Mouse (Mus musculus): Measurements from ENCODE around the gene Cbfa2t2. TPM values are rescaled to one million over a fixed set of nuclear protein-coding genes. Genes with fewer than 3 reads are reported as not detected.
A peak's percentile ranks its signal among the peaks of the same experiment; 100 is the strongest.

Cbfa2t2 gene
- polyA plus RNA-seq, 1 experiment, result 32.9 TPM

- Histone ChIP-seq H3K4me3 (ENCODE audit: insufficient read depth, low read length) (no peak overlapping the region), H3K27ac (ENCODE audit: insufficient read depth, low read length) (no peak overlapping the region), H3K4me1 (ENCODE audit: control insufficient read depth, insufficient read depth, low read length) (peaks cover 3% of the 10 kb centered on the region)
- TF ChIP-seq CTCF (IDR thresholded peaks at IDR 0.05; ENCODE audit: extremely low read depth, insufficient read depth, low read length), result no peak
Observed at GRCm38 (mm10) chr2:154551927-154552326, 115.6 kb downstream of the Cbfa2t2 start.

- H3K27ac ChIP-seq (ENCODE audit: insufficient read depth, low read length), result no peak overlapping the region
- TF ChIP-seq POLR2A (IDR thresholded peaks at IDR 0.05; ENCODE audit: extremely low read depth, insufficient read depth, low read length) (no peak), CTCF (IDR thresholded peaks at IDR 0.05; ENCODE audit: extremely low read depth, insufficient read depth, low read length) (peak; percentile 44)
- H3K4me3 ChIP-seq (ENCODE audit: insufficient read depth, low read length), result no peak overlapping the region
- peaks cover 3% of the 10 kb centered on the region for H3K4me1 ChIP-seq (ENCODE audit: control insufficient read depth, insufficient read depth, low read length)
Observed at GRCm38 (mm10) chr2:154552424-154552907, 116.2 kb downstream of the Cbfa2t2 start.

- H3K4me1 ChIP-seq (ENCODE audit: control insufficient read depth, insufficient read depth, low read length), result peaks cover 3% of the 10 kb centered on the region
- H3K4me3 ChIP-seq (ENCODE audit: insufficient read depth, low read length), result no peak overlapping the region
- peak overlapping the region; percentile 19; the same call in 1 of the 2 replicates for H3K27ac ChIP-seq (ENCODE audit: insufficient read depth, low read length)
- TF ChIP-seq POLR2A (IDR thresholded peaks at IDR 0.05; ENCODE audit: extremely low read depth, insufficient read depth, low read length) (no peak), CTCF (IDR thresholded peaks at IDR 0.05; ENCODE audit: extremely low read depth, insufficient read depth, low read length) (no peak)
Observed at GRCm38 (mm10) chr2:154555235-154555634, 119.0 kb downstream of the Cbfa2t2 start.

- TF ChIP-seq CTCF (IDR thresholded peaks at IDR 0.05; ENCODE audit: extremely low read depth, insufficient read depth, low read length), result no peak
- no peak for TF ChIP-seq POLR2A (IDR thresholded peaks at IDR 0.05; ENCODE audit: extremely low read depth, insufficient read depth, low read length)
- Histone ChIP-seq H3K4me3 (ENCODE audit: insufficient read depth, low read length) (peak overlapping the region; percentile 93), H3K4me1 (ENCODE audit: control insufficient read depth, insufficient read depth, low read length) (peaks cover 3% of the 10 kb centered on the region), H3K27ac (ENCODE audit: insufficient read depth, low read length) (peak overlapping the region; percentile 74; the same call in 1 of the 2 replicates)
Observed at GRCm38 (mm10) chr2:154557184-154557832, 121.0 kb downstream of the Cbfa2t2 start.

- Histone ChIP-seq H3K4me1 (ENCODE audit: control insufficient read depth, insufficient read depth, low read length) (peaks cover 3% of the 10 kb centered on the region), H3K4me3 (ENCODE audit: insufficient read depth, low read length) (peak within 1 kb of the TSS; percentile 93), H3K27ac (ENCODE audit: insufficient read depth, low read length) (peak within 1 kb of the TSS; percentile 74)
- TF ChIP-seq CTCF (IDR thresholded peaks at IDR 0.05; ENCODE audit: extremely low read depth, insufficient read depth, low read length) (no peak), POLR2A (IDR thresholded peaks at IDR 0.05; ENCODE audit: extremely low read depth, insufficient read depth, low read length) (peak; percentile 60; the same call in 1 of the 2 replicates)
Observed at GRCm38 (mm10) chr2:154558264-154559039, 122.2 kb downstream of the Cbfa2t2 start, which contains the start of gene Necab3. Gene Necab3 (minus strand): TSS chr2:154558890.

- H3K4me3 ChIP-seq (ENCODE audit: insufficient read depth, low read length), result no peak overlapping the region
- TF ChIP-seq POLR2A (IDR thresholded peaks at IDR 0.05; ENCODE audit: extremely low read depth, insufficient read depth, low read length) (no peak), CTCF (IDR thresholded peaks at IDR 0.05; ENCODE audit: extremely low read depth, insufficient read depth, low read length) (no peak)
- H3K27ac ChIP-seq (ENCODE audit: insufficient read depth, low read length), result no peak overlapping the region
- H3K4me1 ChIP-seq (ENCODE audit: control insufficient read depth, insufficient read depth, low read length), result no peaks in the 10 kb centered on the region
Observed at GRCm38 (mm10) chr2:154563612-154564170, 127.4 kb downstream of the Cbfa2t2 start.

GRCm38 (mm10) chr2:154565562-154565961 lies 129.3 kb downstream of the Cbfa2t2 start:
- no peak overlapping the region for H3K27ac ChIP-seq (ENCODE audit: insufficient read depth, low read length)
- no peak overlapping the region for H3K4me3 ChIP-seq (ENCODE audit: insufficient read depth, low read length)
- TF ChIP-seq CTCF (IDR thresholded peaks at IDR 0.05; ENCODE audit: extremely low read depth, insufficient read depth, low read length), result no peak
- H3K4me1 ChIP-seq (ENCODE audit: control insufficient read depth, insufficient read depth, low read length), result no peaks in the 10 kb centered on the region

- TF ChIP-seq CTCF (IDR thresholded peaks at IDR 0.05; ENCODE audit: extremely low read depth, insufficient read depth, low read length) (no peak), POLR2A (IDR thresholded peaks at IDR 0.05; ENCODE audit: extremely low read depth, insufficient read depth, low read length) (no peak)
- H3K4me3 ChIP-seq (ENCODE audit: insufficient read depth, low read length), result no peak overlapping the region
- no peaks in the 10 kb centered on the region for H3K4me1 ChIP-seq (ENCODE audit: control insufficient read depth, insufficient read depth, low read length)
- H3K27ac ChIP-seq (ENCODE audit: insufficient read depth, low read length), result no peak overlapping the region
Observed at GRCm38 (mm10) chr2:154566641-154567040, 130.4 kb downstream of the Cbfa2t2 start.

- H3K27ac ChIP-seq (ENCODE audit: insufficient read depth, low read length), result no peak overlapping the region
Observed at GRCm38 (mm10) chr2:154567766-154568165, 131.5 kb downstream of the Cbfa2t2 start.

More at GRCm38 (mm10) chr2:154567766-154568165, 131.5 kb downstream of the Cbfa2t2 start:
- Histone ChIP-seq H3K4me1 (ENCODE audit: control insufficient read depth, insufficient read depth, low read length) (peaks cover 2% of the 10 kb centered on the region; the same call in 1 of the 2 replicates), H3K4me3 (ENCODE audit: insufficient read depth, low read length) (no peak overlapping the region)
- TF ChIP-seq POLR2A (IDR thresholded peaks at IDR 0.05; ENCODE audit: extremely low read depth, insufficient read depth, low read length), result no peak

All from cortical plate, adult 2 months (tissue).